Mouse (Mus musculus) testis, adult 2 months (tissue): Measurements from ENCODE around the gene Pnliprp2. TPM values are rescaled to one million over a fixed set of nuclear protein-coding genes. Genes with fewer than 3 reads are reported as not detected.

Experiments used
- H3K27ac ChIP-seq: fragments of 200-500 bp; 2 replicates; pipeline ENCODE4 v1.5.1; 2012; ENCODE audit warnings: low read depth, low read length; ENCODE audit not compliant: control insufficient read depth, insufficient read depth
- H3K27me3 ChIP-seq: fragments of 200-500 bp; 2 replicates; pipeline ENCODE4 v1.6.1; 2012; ENCODE audit warnings: mild to moderate bottlenecking, low read length, moderate library complexity; ENCODE audit not compliant: control insufficient read depth, insufficient read depth
- H3K36me3 ChIP-seq: fragments of 200-500 bp; 2 replicates; pipeline ENCODE4 v1.6.1; 2012; ENCODE audit warnings: mild to moderate bottlenecking, low read length; ENCODE audit not compliant: control insufficient read depth, insufficient read depth
- H3K4me1 ChIP-seq: fragments of 200-500 bp; 2 replicates; pipeline ENCODE4 v1.6.1; 2012; ENCODE audit warnings: low read length; ENCODE audit not compliant: control insufficient read depth, insufficient read depth
- H3K4me3 ChIP-seq: fragments of 200-500 bp; 2 replicates; pipeline ENCODE4 v1.5.1; 2012; ENCODE audit warnings: low read depth, mild to moderate bottlenecking, low read length, moderate library complexity, mixed read lengths; ENCODE audit not compliant: control insufficient read depth
- CTCF ChIP-seq: fragments of 200-500 bp; IDR thresholded peaks from 2 replicates; pipeline ENCODE4 v1.5.1; 2012; ENCODE audit warnings: low read depth, mild to moderate bottlenecking, inconsistent platforms, low read length, moderate library complexity; ENCODE audit not compliant: control insufficient read depth, insufficient read depth, insufficient replicate concordance
- POLR2A ChIP-seq: fragments of 200-500 bp; IDR thresholded peaks from 2 replicates; pipeline ENCODE4 v1.6.1; 2012; ENCODE audit warnings: low read depth, mild to moderate bottlenecking, inconsistent platforms, low read length, moderate library complexity; ENCODE audit not compliant: control insufficient read depth
- polyA plus RNA-seq: library from polyadenylated mRNA; depleted of rRNA; stranded (reverse); fragments of >200 nt; gene quantifications from 2 replicates; pipeline ENCODE4 v1.2.3, GENCODE M21; 2012; rRNA removed

The Pnliprp2 gene
- polyA plus RNA-seq, 1 experiment = 0.32 TPM

- TF ChIP-seq CTCF (no peak), POLR2A (no peak)
- H3K4me3 ChIP-seq = no peak overlapping the region
Observed at GRCm38 (mm10) chr19:58817398-58817797, 57.9 kb downstream of the Pnliprp2 start.

GRCm38 (mm10) chr19:58818571-58819415, 59.3 kb downstream of the Pnliprp2 start:
- no peak overlapping the region for H3K27ac ChIP-seq
- peaks cover 4% of the 10 kb centered on the region; the same call in 1 of the 2 replicates for H3K4me1 ChIP-seq
- no peaks in the 10 kb centered on the region for H3K36me3 ChIP-seq
- H3K27me3 ChIP-seq = no peaks in the 10 kb centered on the region
- H3K4me3 ChIP-seq = no peak overlapping the region
- TF ChIP-seq CTCF = no peak

More at GRCm38 (mm10) chr19:58817398-58817797, 57.9 kb downstream of the Pnliprp2 start:
- Histone ChIP-seq H3K4me1 (peaks cover 4% of the 10 kb centered on the region; the same call in 1 of the 2 replicates), H3K27me3 (no peaks in the 10 kb centered on the region), H3K36me3 (no peaks in the 10 kb centered on the region), H3K27ac (no peak overlapping the region; the same call in 1 of the 2 replicates)

GRCm38 (mm10) chr19:58822454-58823200, 63.1 kb downstream of the Pnliprp2 start:
- H3K4me3 ChIP-seq = no peak overlapping the region
- no peak for TF ChIP-seq POLR2A
- no peak for TF ChIP-seq CTCF
- H3K27ac ChIP-seq = no peak overlapping the region
- H3K27me3 ChIP-seq = no peaks in the 10 kb centered on the region
- no peaks in the 10 kb centered on the region for H3K36me3 ChIP-seq
- no peaks in the 10 kb centered on the region for H3K4me1 ChIP-seq

GRCm38 (mm10) chr19:58823301-58823700, 63.8 kb downstream of the Pnliprp2 start:
- no peak overlapping the region for H3K27ac ChIP-seq
- H3K36me3 ChIP-seq = no peaks in the 10 kb centered on the region
- no peak overlapping the region for H3K4me3 ChIP-seq
- no peaks in the 10 kb centered on the region for H3K27me3 ChIP-seq
- H3K4me1 ChIP-seq = no peaks in the 10 kb centered on the region
- TF ChIP-seq CTCF (no peak), POLR2A (no peak)

GRCm38 (mm10) chr19:58824316-58824715, 64.8 kb downstream of the Pnliprp2 start:
- H3K27ac ChIP-seq = no peak overlapping the region
- H3K4me1 ChIP-seq = no peaks in the 10 kb centered on the region
- no peaks in the 10 kb centered on the region for H3K36me3 ChIP-seq
- TF ChIP-seq POLR2A (no peak), CTCF (no peak)
- no peaks in the 10 kb centered on the region for H3K27me3 ChIP-seq
- no peak overlapping the region for H3K4me3 ChIP-seq

Other genes with a start within 250 kb of the Pnliprp2 start
- 8.6 and 8.9 TPM in 2 replicates for gene Ccdc172, start 247.7 kb upstream of the Pnliprp2 start, polyA plus RNA-seq
- gene Pnlip, start 107.2 kb upstream of the Pnliprp2 start, polyA plus RNA-seq = 0.42 and 0.79 TPM in 2 replicates
- 0.19 TPM in 2 replicates for gene Pnliprp1, start 30.8 kb upstream of the Pnliprp2 start, polyA plus RNA-seq
- gene 1700019N19Rik, start 34.7 kb downstream of the Pnliprp2 start, polyA plus RNA-seq = 595 and 599 TPM in 2 replicates
- 33.5 and 33.7 TPM in 2 replicates for gene Eno4, start 183.7 kb downstream of the Pnliprp2 start, polyA plus RNA-seq
- 51.0 and 52.5 TPM in 2 replicates for gene Hspa12a, start 183.9 kb downstream of the Pnliprp2 start, polyA plus RNA-seq